Mouse (Mus musculus) neural tube, embryonic 11.5 days (tissue): ENCODE measurements around the gene Dusp18. TPM values are rescaled to one million over a fixed set of nuclear protein-coding genes. Genes with fewer than 3 reads are reported as not detected.

Source experiments
- ATAC-seq: fragments of 200-750 bp; cut with Nextera tagmentation; 2 replicates; pipeline ENCODE4 v1.8.0; 2017; ENCODE audit warnings: moderate number of reproducible peaks, mild to moderate bottlenecking, moderate TSS enrichment, moderate library complexity; ENCODE audit not compliant: insufficient read depth, low FRiP score, low TSS enrichment
- DNase-seq: peaks from one replicate; pipeline ENCODE4 v3.0.0-alpha.2; 2015; ENCODE audit warnings: low spot score
- H3K27ac ChIP-seq: fragments of 300-500 bp; sonication (generic); 2 replicates; pipeline ENCODE4 v1.5.1; 2014; ENCODE audit warnings: low read depth, mild to moderate bottlenecking, low read length
- H3K27me3 ChIP-seq: fragments of 300-500 bp; sonication (generic); 2 replicates; pipeline ENCODE4 v1.6.1; 2014; ENCODE audit warnings: mild to moderate bottlenecking, low read length, mixed read lengths; ENCODE audit not compliant: control insufficient read depth, insufficient read depth
- H3K36me3 ChIP-seq: fragments of 300-500 bp; sonication (generic); 2 replicates; pipeline ENCODE4 v1.6.1; 2014; ENCODE audit warnings: mild to moderate bottlenecking, low read length, moderate library complexity, mixed read lengths; ENCODE audit not compliant: control insufficient read depth, insufficient read depth
- H3K4me1 ChIP-seq: fragments of 300-500 bp; sonication (generic); 2 replicates; pipeline ENCODE4 v1.6.1; 2014; ENCODE audit warnings: low read length, mixed read lengths; ENCODE audit not compliant: control insufficient read depth, insufficient read depth
- H3K4me2 ChIP-seq: fragments of 300-500 bp; sonication (generic); 2 replicates; pipeline ENCODE4 v1.6.1; 2014; ENCODE audit warnings: low read depth, mild to moderate bottlenecking, moderate library complexity
- H3K4me3 ChIP-seq: fragments of 300-500 bp; sonication (generic); 2 replicates; pipeline ENCODE4 v1.5.1; 2014; ENCODE audit warnings: low read depth, low read length
- H3K9ac ChIP-seq: fragments of 300-500 bp; sonication (generic); 2 replicates; pipeline ENCODE4 v1.6.1; 2014; ENCODE audit warnings: mild to moderate bottlenecking, low read length
- H3K9me3 ChIP-seq: fragments of 300-500 bp; sonication (generic); 2 replicates; pipeline ENCODE4 v1.6.1; 2016; ENCODE audit warnings: low read length; ENCODE audit not compliant: control insufficient read depth
- WGBS: fragments of 180-500 bp; shearing (Covaris S2); extraction: QIAGEN DNeasy Blood & Tissue Kit; methylation state at CpG from one replicate; pipeline ENCODE4 v1.1.7; 2014; 5-methylcytosine and 5-hydroxymethylcytosine counted together
- polyA plus RNA-seq: library from polyadenylated mRNA; unstranded; fragments of >200 nt; fragmentation: Nextera tagmentation; extraction: Ambion mirVana; gene quantifications from 2 replicates; pipeline ENCODE4 v1.2.1, GENCODE M21; 2014

Dusp18 gene
- polyA plus RNA-seq, result 20.2 and 21.2 TPM in 2 replicates

- Histone ChIP-seq H3K4me1 (no peaks in the 10 kb centered on the region), H3K27ac (peak within 1 kb of the TSS; percentile 50), H3K27me3 (no peaks in the 10 kb centered on the region), H3K4me2 (peak within 1 kb of the TSS; percentile 45), H3K9ac (peak within 1 kb of the TSS; percentile 52), H3K9me3 (no peaks in the 10 kb centered on the region), H3K36me3 (no peaks in the 10 kb centered on the region), H3K4me3 (peak within 1 kb of the TSS; percentile 48)
- DNase-seq (peak; percentile 95), ATAC-seq (peak; percentile 96)
- 2% methylated on average over 46 of the region's 46 CpGs for WGBS
Measured at GRCm38 (mm10) chr11:3894406-3895281, at the start of gene Dusp18, which contains the start of gene 4921536K21Rik. Gene Dusp18, plus strand, starts transcription at chr11:3895240. Gene 4921536K21Rik, minus strand, starts transcription at chr11:3895098.

GRCm38 (mm10) chr11:3846351-3846750 is 48.7 kb upstream of the Dusp18 start:
- WGBS, result 64% methylated on average over 2 of the region's 2 CpGs
- Histone ChIP-seq H3K4me2 (no peak overlapping the region), H3K9me3 (no peaks in the 10 kb centered on the region), H3K4me3 (no peak overlapping the region), H3K27ac (no peak overlapping the region), H3K4me1 (no peaks in the 10 kb centered on the region), H3K36me3 (no peaks in the 10 kb centered on the region), H3K9ac (no peak overlapping the region), H3K27me3 (no peaks in the 10 kb centered on the region)
- DNase-seq, result no peak
- no peak for ATAC-seq

GRCm38 (mm10) chr11:3849469-3850314 is 45.3 kb upstream of the Dusp18 start:
- Histone ChIP-seq H3K9me3 (no peaks in the 10 kb centered on the region), H3K4me1 (no peaks in the 10 kb centered on the region), H3K9ac (no peak overlapping the region), H3K4me3 (no peak overlapping the region), H3K27me3 (no peaks in the 10 kb centered on the region), H3K27ac (no peak overlapping the region), H3K4me2 (no peak overlapping the region), H3K36me3 (no peaks in the 10 kb centered on the region)
- DNase-seq (no peak), ATAC-seq (no peak)
- WGBS, result 85% methylated on average over 15 of the region's 15 CpGs

GRCm38 (mm10) chr11:3850315-3850614 is 44.8 kb upstream of the Dusp18 start:
- Histone ChIP-seq H3K9ac (no peak overlapping the region), H3K27me3 (no peaks in the 10 kb centered on the region), H3K27ac (no peak overlapping the region), H3K4me2 (no peak overlapping the region), H3K4me3 (no peak overlapping the region), H3K36me3 (no peaks in the 10 kb centered on the region), H3K4me1 (no peaks in the 10 kb centered on the region), H3K9me3 (no peaks in the 10 kb centered on the region)
- ATAC-seq (no peak), DNase-seq (no peak)
- 85% methylated on average over 2 of the region's 2 CpGs for WGBS

GRCm38 (mm10) chr11:3850746-3851277 is 44.2 kb upstream of the Dusp18 start:
- Histone ChIP-seq H3K27ac (no peak overlapping the region), H3K36me3 (no peaks in the 10 kb centered on the region), H3K27me3 (no peaks in the 10 kb centered on the region), H3K4me3 (no peak overlapping the region), H3K4me2 (no peak overlapping the region), H3K4me1 (no peaks in the 10 kb centered on the region), H3K9ac (no peak overlapping the region), H3K9me3 (no peaks in the 10 kb centered on the region)
- DNase-seq (no peak), ATAC-seq (no peak)
- WGBS, result 69% methylated on average over 5 of the region's 5 CpGs

GRCm38 (mm10) chr11:3851872-3852271 is 43.2 kb upstream of the Dusp18 start:
- H3K36me3 ChIP-seq, result no peaks in the 10 kb centered on the region
- H3K4me2 ChIP-seq, result no peak overlapping the region
- no peaks in the 10 kb centered on the region for H3K4me1 ChIP-seq
- ATAC-seq (no peak), DNase-seq (no peak)
- H3K4me3 ChIP-seq, result no peak overlapping the region
- 77% methylated on average over 4 of the region's 4 CpGs for WGBS
- no peaks in the 10 kb centered on the region for H3K9me3 ChIP-seq
- no peaks in the 10 kb centered on the region for H3K27me3 ChIP-seq
- H3K9ac ChIP-seq, result no peak overlapping the region
- H3K27ac ChIP-seq, result no peak overlapping the region

- WGBS, result 94% methylated on average over 10 of the region's 10 CpGs
- Histone ChIP-seq H3K27ac (no peak overlapping the region), H3K27me3 (no peaks in the 10 kb centered on the region), H3K4me1 (no peaks in the 10 kb centered on the region), H3K9ac (no peak overlapping the region), H3K9me3 (no peaks in the 10 kb centered on the region), H3K36me3 (no peaks in the 10 kb centered on the region), H3K4me3 (no peak overlapping the region), H3K4me2 (no peak overlapping the region)
- no peak for DNase-seq
- no peak for ATAC-seq
Measured at GRCm38 (mm10) chr11:3853031-3853430, 42.0 kb upstream of the Dusp18 start.

GRCm38 (mm10) chr11:3853481-3854034 is 41.5 kb upstream of the Dusp18 start:
- H3K27ac ChIP-seq, result no peak overlapping the region
- no peaks in the 10 kb centered on the region for H3K4me1 ChIP-seq
- no peaks in the 10 kb centered on the region for H3K36me3 ChIP-seq
- ATAC-seq (no peak), DNase-seq (no peak)
- no peak overlapping the region for H3K4me3 ChIP-seq
- H3K4me2 ChIP-seq, result no peak overlapping the region
- H3K27me3 ChIP-seq, result no peaks in the 10 kb centered on the region
- H3K9ac ChIP-seq, result no peak overlapping the region
- H3K9me3 ChIP-seq, result no peaks in the 10 kb centered on the region
- 87% methylated on average over 5 of the region's 5 CpGs for WGBS
